Mouse (Mus musculus) mesoderm, embryonic 11.5 days (tissue): ENCODE measurements at regions not wholly inside any gene's neighbourhood (a gene's known extent, or its start where the extent isn't known, plus 50 kb on each side); places are given as distances from the start of the nearest gene placed in this dataset.

Experiments
- DNase-seq: peaks from one replicate; pipeline ENCODE4 v3.0.0-alpha.2; 2012; ENCODE audit warnings: low read depth, low spot score

DNA sequence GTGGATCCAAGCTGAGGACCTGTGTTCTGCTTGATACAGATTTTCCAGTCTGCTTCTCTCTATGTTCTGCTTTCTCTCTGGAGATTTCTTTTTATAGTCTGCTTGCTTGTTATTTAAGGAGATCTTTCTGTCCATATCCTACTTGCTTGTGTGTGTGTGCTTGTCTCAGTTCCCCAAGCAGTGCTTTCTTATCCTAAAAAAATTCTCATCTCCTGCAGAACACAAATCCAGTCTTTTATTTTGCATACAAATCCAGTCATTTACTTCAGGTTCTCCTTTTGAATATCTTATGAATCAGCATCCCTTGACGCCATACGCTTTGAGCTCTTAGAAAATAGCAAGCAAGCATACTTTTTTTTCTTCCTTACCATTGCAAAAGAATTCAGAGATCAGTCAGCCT is 310.7 kb upstream of the Cypt14 start:
- DNase-seq = no peak

DNA sequence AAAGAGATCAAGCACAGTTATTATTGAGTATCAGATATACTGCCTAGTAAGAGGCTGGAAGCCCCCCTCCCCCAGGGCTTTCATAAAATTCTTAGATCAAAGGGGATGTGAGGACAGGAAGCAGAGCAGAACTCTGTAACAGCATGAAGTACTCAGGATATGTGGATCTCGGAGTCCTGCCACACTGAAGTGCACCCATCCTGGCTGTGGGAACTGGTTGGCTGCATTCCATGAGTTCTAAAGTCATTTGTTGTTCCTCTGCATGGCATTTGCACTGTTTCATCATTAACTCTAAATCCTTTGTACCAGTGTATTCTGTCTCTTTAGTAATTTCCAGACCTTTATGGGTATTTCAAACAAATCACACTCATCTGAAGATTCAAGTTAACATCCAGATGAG is 267.0 kb upstream of the Cypt14 start:
- peak; percentile 2 for DNase-seq
